Mouse (Mus musculus): ENCODE results near the gene Zfp202. TPM values are rescaled to one million over a fixed set of nuclear protein-coding genes. Genes with fewer than 3 reads are reported as not detected.

Zfp202 gene
- 1.4 and 1.8 TPM in 2 replicates for polyA plus RNA-seq (2021; fragmentation: Nextera tagmentation)
- long read RNA-seq, experiment 1: 0 reads
- long read RNA-seq, experiment 2, transcript Zfp202-201 (7 exons, 3,461 nt): major isoform, 15 of 24 reads
- long read RNA-seq, experiment 2, partial matches to known transcripts: 3 of 24 reads
- long read RNA-seq, experiment 2, other reads (novel, unspliced or antisense): 2 of 24 reads

GRCm38 (mm10) chr9:40192098-40193038, at the start of gene Zfp202:
TSS of gene Zfp202 (plus strand) at chr9:40192316.

DNA sequence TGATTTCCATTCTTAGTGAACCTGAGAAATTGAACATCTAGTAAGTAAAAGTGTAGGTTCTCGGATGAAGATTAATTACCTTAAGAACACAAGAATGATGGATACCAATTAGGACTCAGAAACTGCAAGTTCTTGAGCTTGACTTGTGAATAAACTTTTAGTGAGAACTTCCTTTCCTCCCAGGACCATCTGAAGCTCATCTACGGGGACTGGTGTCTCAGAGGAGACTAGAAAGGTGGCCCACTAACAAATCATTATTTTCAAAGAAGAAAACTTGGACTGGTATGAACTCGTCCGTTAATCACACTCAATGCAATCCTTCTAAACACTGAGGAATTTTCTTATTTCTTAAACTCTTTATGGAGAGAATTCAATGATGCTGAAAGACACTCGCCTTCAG, 11.5 kb upstream of the Zfp202 start, which contains the start of gene Olfr986:
TSS of gene Olfr986 (plus strand) at position 301 of the 400 bp plus-strand sequence.

Other genes starting within 250 kb of the Zfp202 start
- gene Olfr975, start 240.3 kb upstream of the Zfp202 start, polyA plus RNA-seq (2021; fragmentation: Nextera tagmentation): not detected in 2 replicates
- gene Olfr976, start 231.2 kb upstream of the Zfp202 start, polyA plus RNA-seq (2021; fragmentation: Nextera tagmentation): not detected in 2 replicates
- gene Olfr978, start 200.2 kb upstream of the Zfp202 start, polyA plus RNA-seq (2021; fragmentation: Nextera tagmentation): not detected in 2 replicates
- gene Olfr979, start 188.9 kb upstream of the Zfp202 start, polyA plus RNA-seq (2021; fragmentation: Nextera tagmentation): not detected in 2 replicates
- gene Olfr980, start 182.7 kb upstream of the Zfp202 start, polyA plus RNA-seq (2021; fragmentation: Nextera tagmentation): not detected in 2 replicates
- gene Olfr981, start 170.9 kb upstream of the Zfp202 start, polyA plus RNA-seq (2021; fragmentation: Nextera tagmentation): not detected in 2 replicates
- gene Olfr982, start 118.5 kb upstream of the Zfp202 start, polyA plus RNA-seq (2021; fragmentation: Nextera tagmentation): not detected in 2 replicates
- not detected in 2 replicates for gene Olfr983, start 98.7 kb upstream of the Zfp202 start, polyA plus RNA-seq (2021; fragmentation: Nextera tagmentation)
- gene Olfr984, start 78.1 kb upstream of the Zfp202 start, polyA plus RNA-seq (2021; fragmentation: Nextera tagmentation): not detected in 2 replicates
- gene Olfr985, start 62.1 kb upstream of the Zfp202 start, polyA plus RNA-seq (2021; fragmentation: Nextera tagmentation): not detected in 2 replicates
- not detected in 2 replicates for gene Tmem225, start 44.2 kb upstream of the Zfp202 start, polyA plus RNA-seq (2021; fragmentation: Nextera tagmentation)
- not detected in 2 replicates for gene Olfr986, start 11.4 kb upstream of the Zfp202 start, polyA plus RNA-seq (2021; fragmentation: Nextera tagmentation)
- gene Scn3b, start 76.9 kb downstream of the Zfp202 start, polyA plus RNA-seq (2021; fragmentation: Nextera tagmentation): 63.6 and 73.1 TPM in 2 replicates

Measured in layer of hippocampus, adult 6 months (tissue).